Mouse (Mus musculus): Measurements from ENCODE around the gene H3f3b. TPM values are rescaled to one million over a fixed set of nuclear protein-coding genes. Genes with fewer than 3 reads are reported as not detected.
"Not testable (repeated sequence)": the region's sequence is repeated elsewhere in the genome, so short reads cannot be mapped to it uniquely, and the experiment has no call there.

H3f3b gene
- polyA plus RNA-seq, 1 experiment from 2014 or later: 1,577 TPM

- Histone ChIP-seq H3K4me2 (no peak overlapping the region), H3K27me3 (replicated peaks) (no peaks in the 10 kb centered on the region), H3K9me3 (no peaks in the 10 kb centered on the region), H3K4me1 (no peaks in the 10 kb centered on the region; the same call in 1 of the 2 replicates), H3K9ac (no peak overlapping the region), H3K36me3 (no peaks in the 10 kb centered on the region), H3K27ac (no peak overlapping the region), H3K4me3 (replicated peaks) (no peak overlapping the region)
- ATAC-seq (ENCODE audit: insufficient read depth, low FRiP score, low read depth): no peak
- 79% methylated on average over 9 of the region's 9 CpGs for WGBS
Measured at GRCm38 (mm10) chr11:116028177-116028865, 559 bp upstream of the H3f3b start.

- Histone ChIP-seq H3K9ac (no peak overlapping the region), H3K27ac (peak overlapping the region; percentile 38; the same call in 1 of the 2 replicates), H3K4me2 (no peak overlapping the region), H3K4me1 (no peaks in the 10 kb centered on the region), H3K27me3 (replicated peaks) (no peaks in the 10 kb centered on the region), H3K4me3 (replicated peaks) (no peak overlapping the region), H3K36me3 (peaks cover 3% of the 10 kb centered on the region; the same call in 1 of the 2 replicates), H3K9me3 (no peaks in the 10 kb centered on the region)
- no peak for ATAC-seq (ENCODE audit: insufficient read depth, low FRiP score, low read depth)
- 85% methylated on average over 3 of the region's 3 CpGs for WGBS
Measured at GRCm38 (mm10) chr11:116025056-116025845, 2.5 kb downstream of the H3f3b start.

- WGBS: under 1% methylated on average over 37 of the region's 37 CpGs
- no peaks in the 10 kb centered on the region for H3K27me3 ChIP-seq (replicated peaks)
- H3K4me3 ChIP-seq (replicated peaks): peak overlapping the region; percentile 80
- no peaks in the 10 kb centered on the region for H3K4me1 ChIP-seq
- peaks cover 3% of the 10 kb centered on the region; the same call in 1 of the 2 replicates for H3K36me3 ChIP-seq
- H3K27ac ChIP-seq: peak overlapping the region; percentile 98
- H3K9ac ChIP-seq: peak overlapping the region; percentile 97
- H3K9me3 ChIP-seq: no peaks in the 10 kb centered on the region
- no peak overlapping the region for H3K4me2 ChIP-seq
- ATAC-seq (ENCODE audit: insufficient read depth, low FRiP score, low read depth): peak; percentile 97
Measured at GRCm38 (mm10) chr11:116024356-116024808, 3.4 kb downstream of the H3f3b start.

- Histone ChIP-seq H3K4me2 (peak overlapping the region; percentile 54), H3K9ac (peak overlapping the region; percentile 97), H3K27ac (peak overlapping the region; percentile 98), H3K27me3 (replicated peaks) (no peaks in the 10 kb centered on the region), H3K36me3 (peaks cover 3% of the 10 kb centered on the region; the same call in 1 of the 2 replicates), H3K4me1 (no peaks in the 10 kb centered on the region), H3K9me3 (no peaks in the 10 kb centered on the region), H3K4me3 (replicated peaks) (peak overlapping the region; percentile 80)
- peak; percentile 50 for ATAC-seq (ENCODE audit: insufficient read depth, low FRiP score, low read depth)
- WGBS: under 1% methylated on average over 53 of the region's 57 CpGs
Measured at GRCm38 (mm10) chr11:116023771-116024355, 3.9 kb downstream of the H3f3b start.

- not testable (repeated sequence) for H3K9me3 ChIP-seq; H3K4me1 ChIP-seq; H3K36me3 ChIP-seq; H3K27me3 ChIP-seq (replicated peaks); ATAC-seq (ENCODE audit: insufficient read depth, low FRiP score, low read depth)
- H3K27ac ChIP-seq: peak overlapping the region; percentile 98
- peak overlapping the region; percentile 80 for H3K4me3 ChIP-seq (replicated peaks)
- H3K4me2 ChIP-seq: peak overlapping the region; percentile 54
- peak overlapping the region; percentile 97 for H3K9ac ChIP-seq
- WGBS: 2% methylated on average over 18 of the region's 18 CpGs
Measured at GRCm38 (mm10) chr11:116023074-116023770, 4.5 kb downstream of the H3f3b start.

- Histone ChIP-seq H3K4me2 (peak overlapping the region; percentile 51), H3K36me3 (peaks cover 3% of the 10 kb centered on the region; the same call in 1 of the 2 replicates), H3K9ac (no peak overlapping the region), H3K9me3 (no peaks in the 10 kb centered on the region), H3K27ac (no peak overlapping the region), H3K4me3 (replicated peaks) (peak overlapping the region; percentile 26), H3K27me3 (replicated peaks) (no peaks in the 10 kb centered on the region), H3K4me1 (no peaks in the 10 kb centered on the region)
- no peak for ATAC-seq (ENCODE audit: insufficient read depth, low FRiP score, low read depth)
- 47% methylated on average over 4 of the region's 4 CpGs for WGBS
Measured at GRCm38 (mm10) chr11:116022256-116022780, 5.4 kb downstream of the H3f3b start.

GRCm38 (mm10) chr11:116021328-116022220 lies 6.2 kb downstream of the H3f3b start:
- no peaks in the 10 kb centered on the region for H3K27me3 ChIP-seq (replicated peaks)
- H3K4me3 ChIP-seq (replicated peaks): no peak overlapping the region
- no peak overlapping the region; the same call in 1 of the 2 replicates for H3K4me2 ChIP-seq
- peak overlapping the region; percentile 8; the same call in 1 of the 2 replicates for H3K27ac ChIP-seq
- no peak for ATAC-seq (ENCODE audit: insufficient read depth, low FRiP score, low read depth)
- no peaks in the 10 kb centered on the region for H3K9me3 ChIP-seq
- H3K4me1 ChIP-seq: no peaks in the 10 kb centered on the region
- H3K36me3 ChIP-seq: peaks cover 3% of the 10 kb centered on the region; the same call in 1 of the 2 replicates
- H3K9ac ChIP-seq: no peak overlapping the region
- WGBS: 60% methylated on average over 6 of the region's 6 CpGs

GRCm38 (mm10) chr11:116020519-116020922 lies 7.2 kb downstream of the H3f3b start:
- Histone ChIP-seq H3K4me1 (no peaks in the 10 kb centered on the region), H3K27me3 (replicated peaks) (no peaks in the 10 kb centered on the region), H3K27ac (no peak overlapping the region), H3K9ac (no peak overlapping the region), H3K36me3 (peaks cover 3% of the 10 kb centered on the region; the same call in 1 of the 2 replicates), H3K4me2 (no peak overlapping the region), H3K9me3 (no peaks in the 10 kb centered on the region), H3K4me3 (replicated peaks) (no peak overlapping the region)
- no peak for ATAC-seq (ENCODE audit: insufficient read depth, low FRiP score, low read depth)
- 32% methylated on average over 1 of the region's 1 CpGs for WGBS

GRCm38 (mm10) chr11:116019976-116020411 lies 7.8 kb downstream of the H3f3b start:
- 75% methylated on average over 2 of the region's 2 CpGs for WGBS
- Histone ChIP-seq H3K27me3 (replicated peaks) (no peaks in the 10 kb centered on the region), H3K9ac (no peak overlapping the region), H3K27ac (no peak overlapping the region; the same call in 1 of the 2 replicates), H3K36me3 (peaks cover 3% of the 10 kb centered on the region; the same call in 1 of the 2 replicates), H3K4me3 (replicated peaks) (no peak overlapping the region), H3K9me3 (no peaks in the 10 kb centered on the region), H3K4me1 (no peaks in the 10 kb centered on the region), H3K4me2 (no peak overlapping the region)
- ATAC-seq (ENCODE audit: insufficient read depth, low FRiP score, low read depth): no peak

GRCm38 (mm10) chr11:116019360-116019791 lies 8.4 kb downstream of the H3f3b start:
- Histone ChIP-seq H3K27ac (no peak overlapping the region), H3K36me3 (peaks cover 3% of the 10 kb centered on the region; the same call in 1 of the 2 replicates), H3K4me2 (no peak overlapping the region), H3K9ac (no peak overlapping the region), H3K4me1 (no peaks in the 10 kb centered on the region), H3K9me3 (no peaks in the 10 kb centered on the region), H3K27me3 (replicated peaks) (no peaks in the 10 kb centered on the region), H3K4me3 (replicated peaks) (no peak overlapping the region)
- no peak for ATAC-seq (ENCODE audit: insufficient read depth, low FRiP score, low read depth)
- 46% methylated on average over 1 of the region's 1 CpGs for WGBS
